Mouse (Mus musculus) Patski (cell line): ENCODE measurements at regions not wholly inside any gene's neighbourhood (a gene's known extent, or its start where the extent isn't known, plus 50 kb on each side); places are given as distances from the start of the nearest gene placed in this dataset.
A peak's percentile ranks its signal among the peaks of the same experiment; 100 is the strongest.

ENCODE experiments used
- ATAC-seq: fragments of 100-300 bp; one replicate; pipeline ENCODE4 v1.8.0; 2021
- CTCF ChIA-PET: fragments of 350-600 bp; sonication (Branson Sonifier 250); formaldehyde crosslinking; loops from one replicate; lab custom pipeline; 2022; ENCODE audit warnings: inconsistent platforms; lab: Charles Lee
- POLR2A ChIA-PET: fragments of 350-600 bp; sonication (Branson Sonifier 250); formaldehyde crosslinking; loops from one replicate; lab custom pipeline; 2022; ENCODE audit warnings: antibody characterized with exemption, inconsistent platforms; lab: Charles Lee
- DNase-seq: peaks from one replicate; pipeline ENCODE4 v3.0.0-alpha.2; 2011; ENCODE audit warnings: low read depth, low spot score
- H3K27me3 ChIP-seq: fragments of 371-371 bp; one replicate; pipeline ENCODE4 v1.5.1; 2021
- CTCF ChIP-seq: fragments of 100-300 bp; IDR thresholded peaks from one replicate; pipeline ENCODE4 v1.5.1; 2021
- in situ Hi-C: fragments of 300-500 bp; cut with MboI; formaldehyde crosslinking; loops from 3 replicates; pipeline ENCODE4 v1.11.1; 2018; ENCODE audit warnings: low pct_unique_long_range_greater_than_20kb, mixed read lengths

DNA sequence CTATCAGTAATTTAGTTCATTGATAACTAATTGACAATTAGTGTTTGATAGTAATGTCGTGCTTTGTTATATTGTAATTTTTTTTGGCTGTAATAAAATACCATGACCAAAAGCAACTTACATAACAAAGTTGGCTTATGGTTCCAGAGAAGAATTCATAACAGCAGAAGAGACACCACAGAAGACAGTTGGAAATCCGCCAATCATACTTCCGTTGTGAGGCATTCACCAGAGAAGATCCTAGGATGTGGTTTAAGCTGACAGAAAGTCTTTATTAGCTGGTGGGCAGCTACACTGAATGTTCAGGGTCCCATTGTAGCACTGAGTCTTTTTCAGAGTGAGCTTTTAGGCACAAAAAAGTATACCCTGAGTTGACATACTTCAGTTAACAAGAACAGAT is 109.9 kb downstream of the Sec23a start:
- peaks cover 6% of the 10 kb centered on the region for H3K27me3 ChIP-seq
- in situ Hi-C loops = no loop called here
- CTCF ChIA-PET = no interaction called here
- ATAC-seq = no peak
- POLR2A ChIA-PET = no interaction called here
- DNase-seq = no peak
- TF ChIP-seq CTCF = no peak

GRCm38 (mm10) chr12:58875808-58876207 is 136.0 kb downstream of the Sec23a start:
- CTCF ChIA-PET = no interaction called here
- no peaks in the 10 kb centered on the region for H3K27me3 ChIP-seq
- POLR2A ChIA-PET = no interaction called here
- ATAC-seq (no peak), DNase-seq (no peak)
- no peak for TF ChIP-seq CTCF
- in situ Hi-C loops = no loop called here

DNA sequence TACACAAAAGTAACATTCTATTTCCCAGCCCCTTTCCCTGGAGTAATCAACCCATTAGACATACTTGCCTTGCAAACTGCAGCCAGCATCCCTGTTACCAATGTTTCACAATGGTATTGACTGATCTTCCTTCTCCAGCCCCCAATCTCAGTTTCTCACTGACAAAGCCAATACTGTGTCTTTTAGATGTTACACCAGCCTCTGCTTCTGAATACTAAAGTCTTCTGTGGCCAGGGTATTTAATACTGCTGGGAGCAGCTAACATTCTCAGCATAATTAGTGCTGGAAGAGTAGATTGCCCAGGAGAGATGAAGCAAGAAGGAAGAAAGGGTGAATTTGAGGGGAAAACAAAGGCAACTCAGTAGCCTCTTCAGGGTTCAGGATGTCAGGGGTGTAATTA is 139.4 kb downstream of the Sec23a start:
- no peak for TF ChIP-seq CTCF
- DNase-seq = no peak
- in situ Hi-C loops = no loop called here
- ChIA-PET CTCF (no interaction called here), POLR2A (no interaction called here)
- ATAC-seq = no peak
- no peaks in the 10 kb centered on the region for H3K27me3 ChIP-seq

DNA sequence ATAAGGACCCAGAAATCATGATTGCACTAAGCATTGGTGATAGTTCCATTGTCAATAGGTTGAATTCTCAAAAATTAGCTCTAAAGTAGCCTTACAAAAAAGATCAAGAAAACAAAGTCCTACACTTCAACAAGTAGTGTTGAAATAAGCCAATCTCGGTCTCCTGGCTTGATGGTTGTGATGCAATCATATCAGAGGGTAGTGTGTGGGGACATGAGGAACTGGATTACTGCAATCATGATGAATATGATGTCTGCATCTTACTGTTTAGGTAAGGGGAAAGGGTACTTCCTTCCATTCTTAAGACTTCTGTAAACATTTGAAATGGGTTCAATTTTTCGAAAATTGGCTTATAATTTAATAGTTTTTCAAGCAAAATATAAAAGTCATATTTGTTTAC is 155.3 kb downstream of the Sec23a start:
- CTCF ChIA-PET = no interaction called here
- no peaks in the 10 kb centered on the region for H3K27me3 ChIP-seq
- ATAC-seq (no peak), DNase-seq (no peak)
- TF ChIP-seq CTCF = no peak
- in situ Hi-C loops = no loop called here
- POLR2A ChIA-PET = no interaction called here

DNA sequence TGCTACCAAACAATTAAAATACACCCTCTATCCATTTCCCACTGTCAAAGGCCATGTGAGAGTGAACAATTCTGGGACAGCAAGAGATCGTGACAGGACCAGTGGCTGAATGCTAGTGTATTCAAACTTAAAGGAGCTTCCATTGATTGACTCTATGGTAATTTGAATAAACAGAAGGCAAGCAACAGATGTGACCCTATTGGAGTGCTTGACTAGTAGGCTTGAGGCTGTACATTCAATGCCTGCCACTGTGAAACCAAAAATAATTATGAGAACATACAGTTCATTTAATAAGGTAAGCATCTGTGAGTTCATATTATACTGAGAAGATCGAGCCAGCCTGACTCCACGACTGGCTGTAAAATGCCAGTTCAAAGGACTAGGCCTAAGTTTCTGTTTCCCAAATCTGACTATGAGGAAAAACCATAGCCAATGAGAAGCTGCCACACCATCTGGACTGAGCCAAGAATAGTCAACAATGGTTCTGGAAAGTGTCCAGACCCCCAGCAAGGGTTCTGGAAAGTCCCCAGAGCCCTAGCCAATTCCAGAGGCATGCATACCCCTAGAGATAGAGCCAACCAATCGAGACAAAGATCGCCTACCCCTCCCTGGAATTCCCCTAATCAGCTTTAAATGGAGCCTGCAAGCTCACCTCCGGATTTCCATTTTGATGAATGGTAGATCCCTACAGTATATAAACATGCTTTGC is 160.0 kb downstream of the Sec23a start:
- peaks cover 1% of the 10 kb centered on the region for H3K27me3 ChIP-seq
- in situ Hi-C loops = no loop called here
- no peak for TF ChIP-seq CTCF
- DNase-seq = peak; percentile 17
- CTCF ChIA-PET = no interaction called here
- peak; percentile 39 for ATAC-seq
- POLR2A ChIA-PET = no interaction called here

DNA sequence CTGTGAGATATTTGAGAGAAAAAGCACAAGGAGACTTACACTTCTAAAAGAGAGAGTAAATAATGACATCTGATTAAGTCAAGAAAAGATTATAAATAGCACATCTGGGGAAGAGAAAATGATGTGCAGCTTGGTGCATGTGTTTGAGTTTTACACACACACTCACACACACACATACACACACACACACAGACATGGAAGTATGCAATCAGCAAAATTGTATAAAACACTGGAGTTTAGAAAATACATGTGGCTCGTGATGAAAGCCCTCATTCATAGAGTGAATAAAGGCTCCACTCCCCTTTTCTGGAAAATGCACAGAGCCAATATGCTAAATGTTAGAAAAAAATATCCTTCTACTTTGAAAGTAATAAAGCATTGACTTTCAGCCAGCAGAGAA is 182.2 kb downstream of the Sec23a start:
- ChIA-PET CTCF (no interaction called here), POLR2A (no interaction called here)
- DNase-seq (no peak), ATAC-seq (no peak)
- TF ChIP-seq CTCF = no peak
- in situ Hi-C loops = no loop called here
- H3K27me3 ChIP-seq = no peaks in the 10 kb centered on the region

- in situ Hi-C loops = no loop called here
- H3K27me3 ChIP-seq = no peaks in the 10 kb centered on the region
- POLR2A ChIA-PET = no interaction called here
- DNase-seq = no peak
- CTCF ChIA-PET = interaction anchor here (1.0 kb wide), 2 partner anchors 11 to 15 kb away, joined by 3 read pairs; no protein-coding TSS in a partner anchor
- no peak for TF ChIP-seq CTCF
- peak; percentile 88 for ATAC-seq
These were observed 184.0 kb downstream of the Sec23a start for GRCm38 (mm10) chr12:58827864-58828263.

DNA sequence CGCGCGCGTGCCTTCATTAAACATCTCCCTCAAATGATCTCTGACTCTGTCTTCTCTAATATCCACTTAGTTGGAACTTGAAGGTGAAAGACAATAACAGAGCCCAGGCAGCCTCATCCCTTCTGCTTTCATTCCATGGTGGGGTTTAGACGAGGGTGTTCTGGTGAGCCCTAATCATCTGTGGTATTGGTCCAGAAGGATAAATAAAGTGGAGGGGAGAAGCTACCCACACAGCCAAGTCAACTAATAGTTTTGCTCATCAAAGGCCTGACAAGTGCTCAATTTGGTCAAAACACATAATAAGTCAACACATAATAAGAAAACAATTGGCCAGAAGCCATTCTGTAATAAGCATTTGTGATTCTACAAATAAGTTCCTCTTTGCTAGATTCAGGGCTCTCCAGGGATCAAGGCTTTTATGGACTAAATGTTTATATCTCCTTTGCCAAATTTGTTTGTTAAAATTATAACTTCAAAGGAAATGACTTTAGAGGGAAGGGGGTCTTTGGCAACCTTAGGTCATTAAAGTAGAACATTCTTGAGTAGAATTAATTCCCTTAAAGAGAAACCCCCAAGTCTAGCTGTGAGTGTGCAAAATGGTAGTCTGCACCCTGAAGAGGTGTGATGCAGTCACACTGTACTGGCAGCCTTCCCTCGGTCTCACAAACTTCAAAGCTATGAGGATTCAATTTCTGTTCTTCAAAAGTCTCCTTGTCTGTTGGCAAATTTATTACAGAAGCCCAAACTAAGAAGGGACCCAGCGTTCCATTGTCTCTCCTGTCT is 186.5 kb downstream of the Sec23a start:
- ChIA-PET POLR2A (no interaction called here), CTCF (interaction anchor here (1.0 kb wide), 1 partner anchor 22 kb away, joined by 3 read pairs; no protein-coding TSS in a partner anchor)
- in situ Hi-C loops = no loop called here
- no peak for TF ChIP-seq CTCF
- no peaks in the 10 kb centered on the region for H3K27me3 ChIP-seq
- no peak for DNase-seq
- no peak for ATAC-seq

- no peak for ATAC-seq
- in situ Hi-C loops = no loop called here
- ChIA-PET POLR2A (no interaction called here), CTCF (no interaction called here)
- no peak for DNase-seq
- no peaks in the 10 kb centered on the region for H3K27me3 ChIP-seq
- TF ChIP-seq CTCF = no peak
These were observed 188.8 kb downstream of the Sec23a start for GRCm38 (mm10) chr12:58822971-58823370.

- POLR2A ChIA-PET = interaction anchor here (1.0 kb wide), 1 partner anchor 142 kb away, joined by 3 read pairs; no protein-coding TSS in a partner anchor
- CTCF ChIA-PET = interaction anchor here (1.2 to 1.4 kb wide), 2 partner anchors 20 to 119 kb away, joined by 3 read pairs; no protein-coding TSS in a partner anchor
- DNase-seq (peak; percentile 77), ATAC-seq (peak; percentile 99)
- in situ Hi-C loops = no loop called here
- H3K27me3 ChIP-seq = peaks cover 6% of the 10 kb centered on the region
- TF ChIP-seq CTCF = no peak
These were observed 207.7 kb downstream of the Sec23a start for GRCm38 (mm10) chr12:58804068-58804467.

- ChIA-PET CTCF (interaction anchor here (0.5 to 1.1 kb wide), 3 partner anchors 40 to 976 kb away, joined by 3 read pairs; no protein-coding TSS in a partner anchor), POLR2A (no interaction called here)
- TF ChIP-seq CTCF = peak; percentile 81
- peak; percentile 42 for ATAC-seq
- peaks cover 2% of the 10 kb centered on the region for H3K27me3 ChIP-seq
- peak; percentile 46 for DNase-seq
- in situ Hi-C loops = no loop called here
These were observed 209.4 kb downstream of the Sec23a start for GRCm38 (mm10) chr12:58802410-58802809.
